Mouse (Mus musculus): ENCODE data around the gene Ino80. TPM values are rescaled to one million over a fixed set of nuclear protein-coding genes. Genes with fewer than 3 reads are reported as not detected.

The Ino80 gene
- polyA plus RNA-seq, 2 experiments = 6.3 to 16.4 TPM

DNA sequence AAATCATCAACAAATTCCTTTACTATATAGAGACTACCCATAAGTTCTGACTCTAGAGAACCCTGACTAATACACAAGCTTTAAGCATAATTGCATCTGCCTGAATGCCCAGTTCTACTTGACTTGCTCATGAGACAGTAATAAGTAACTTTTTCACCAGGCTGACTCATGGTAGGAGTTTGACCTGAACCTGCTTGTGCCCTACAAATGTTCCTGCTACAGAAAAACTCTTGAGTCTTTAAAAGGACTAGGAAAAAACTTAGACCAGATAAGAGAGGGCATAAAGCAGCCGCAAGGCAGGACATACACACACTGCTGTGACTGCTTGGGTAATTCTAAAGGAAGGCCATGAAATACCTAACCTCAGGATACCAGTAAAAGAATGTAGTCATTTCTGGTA, 4.8 kb upstream of the Ino80 start:
- H3K4me1 ChIP-seq (ENCODE audit: control insufficient read depth, insufficient read depth, low read length) = peaks cover 4% of the 10 kb centered on the region
- no peak overlapping the region for H3K9ac ChIP-seq (ENCODE audit: low read depth, low read length, severe bottlenecking)
- H3K9me3 ChIP-seq (ENCODE audit: control insufficient read depth, low read length) = no peaks in the 10 kb centered on the region
- no peaks in the 10 kb centered on the region for H3K36me3 ChIP-seq (ENCODE audit: control insufficient read depth, insufficient read depth, low read length)
- DNase-seq (ENCODE audit: low spot score) (no peak), ATAC-seq (ENCODE audit: low FRiP score, low read depth) (no peak)
- TF ChIP-seq POLR2A (IDR thresholded peaks at IDR 0.05; ENCODE audit: borderline replicate concordance, extremely low read depth, insufficient read depth, insufficient read length) = no peak
- no peak overlapping the region for H3K27ac ChIP-seq (replicated peaks; ENCODE audit: low read depth, low read length)
- no peak overlapping the region for H3K4me3 ChIP-seq (replicated peaks; ENCODE audit: low read length)
- 89% methylated on average over 1 of the region's 1 CpGs for WGBS
- H3K27me3 ChIP-seq (ENCODE audit: control insufficient read depth, insufficient read depth, low read length) = no peaks in the 10 kb centered on the region
- no peak overlapping the region for H3K4me2 ChIP-seq (replicated peaks; ENCODE audit: low read depth, low read length, severe bottlenecking)

- Histone ChIP-seq H3K4me2 (replicated peaks; ENCODE audit: low read depth, low read length, severe bottlenecking) (peak overlapping the region; percentile 54), H3K4me3 (replicated peaks; ENCODE audit: low read length) (peak overlapping the region; percentile 72), H3K4me1 (ENCODE audit: control insufficient read depth, insufficient read depth, low read length) (peaks cover 12% of the 10 kb centered on the region), H3K27me3 (ENCODE audit: control insufficient read depth, insufficient read depth, low read length) (no peaks in the 10 kb centered on the region), H3K27ac (replicated peaks; ENCODE audit: low read depth, low read length) (peak overlapping the region; percentile 99), H3K9ac (ENCODE audit: low read depth, low read length, severe bottlenecking) (peak overlapping the region; percentile 99), H3K9me3 (ENCODE audit: control insufficient read depth, low read length) (no peaks in the 10 kb centered on the region), H3K36me3 (ENCODE audit: control insufficient read depth, insufficient read depth, low read length) (no peaks in the 10 kb centered on the region)
- no peak for TF ChIP-seq POLR2A (IDR thresholded peaks at IDR 0.05; ENCODE audit: borderline replicate concordance, extremely low read depth, insufficient read depth, insufficient read length)
- 12% methylated on average over 9 of the region's 9 CpGs for WGBS
- DNase-seq (ENCODE audit: low spot score) = no peak
- ATAC-seq (ENCODE audit: low FRiP score, low read depth) = no peak
Measured at GRCm38 (mm10) chr2:119478397-119478749, 886 bp upstream of the Ino80 start.

GRCm38 (mm10) chr2:119476621-119477391, 681 bp downstream of the Ino80 start:
- Histone ChIP-seq H3K9ac (ENCODE audit: low read depth, low read length, severe bottlenecking) (peak overlapping the region; percentile 99), H3K4me2 (replicated peaks; ENCODE audit: low read depth, low read length, severe bottlenecking) (peak overlapping the region; percentile 75), H3K9me3 (ENCODE audit: control insufficient read depth, low read length) (no peaks in the 10 kb centered on the region), H3K27ac (replicated peaks; ENCODE audit: low read depth, low read length) (peak overlapping the region; percentile 99), H3K4me1 (ENCODE audit: control insufficient read depth, insufficient read depth, low read length) (peaks cover 12% of the 10 kb centered on the region), H3K36me3 (ENCODE audit: control insufficient read depth, insufficient read depth, low read length) (peaks cover 3% of the 10 kb centered on the region; the same call in 1 of the 2 replicates), H3K27me3 (ENCODE audit: control insufficient read depth, insufficient read depth, low read length) (no peaks in the 10 kb centered on the region), H3K4me3 (replicated peaks; ENCODE audit: low read length) (peak overlapping the region; percentile 72)
- TF ChIP-seq POLR2A (IDR thresholded peaks at IDR 0.05; ENCODE audit: borderline replicate concordance, extremely low read depth, insufficient read depth, insufficient read length) = no peak
- WGBS = under 1% methylated on average over 40 of the region's 44 CpGs
- ATAC-seq (ENCODE audit: low FRiP score, low read depth) (peak; percentile 34), DNase-seq (ENCODE audit: low spot score) (peak; percentile 58)

GRCm38 (mm10) chr2:119476166-119476565, 1.3 kb downstream of the Ino80 start:
- 16% methylated on average over 7 of the region's 7 CpGs for WGBS
- Histone ChIP-seq H3K4me1 (ENCODE audit: control insufficient read depth, insufficient read depth, low read length) (peaks cover 12% of the 10 kb centered on the region), H3K4me3 (replicated peaks; ENCODE audit: low read length) (peak overlapping the region; percentile 72), H3K27ac (replicated peaks; ENCODE audit: low read depth, low read length) (no peak overlapping the region; the same call in 1 of the 2 replicates), H3K27me3 (ENCODE audit: control insufficient read depth, insufficient read depth, low read length) (no peaks in the 10 kb centered on the region), H3K9me3 (ENCODE audit: control insufficient read depth, low read length) (no peaks in the 10 kb centered on the region), H3K4me2 (replicated peaks; ENCODE audit: low read depth, low read length, severe bottlenecking) (peak overlapping the region; percentile 75), H3K9ac (ENCODE audit: low read depth, low read length, severe bottlenecking) (peak overlapping the region; percentile 99), H3K36me3 (ENCODE audit: control insufficient read depth, insufficient read depth, low read length) (peaks cover 3% of the 10 kb centered on the region; the same call in 1 of the 2 replicates)
- no peak for TF ChIP-seq POLR2A (IDR thresholded peaks at IDR 0.05; ENCODE audit: borderline replicate concordance, extremely low read depth, insufficient read depth, insufficient read length)
- DNase-seq (ENCODE audit: low spot score) = no peak
- no peak for ATAC-seq (ENCODE audit: low FRiP score, low read depth)

DNA sequence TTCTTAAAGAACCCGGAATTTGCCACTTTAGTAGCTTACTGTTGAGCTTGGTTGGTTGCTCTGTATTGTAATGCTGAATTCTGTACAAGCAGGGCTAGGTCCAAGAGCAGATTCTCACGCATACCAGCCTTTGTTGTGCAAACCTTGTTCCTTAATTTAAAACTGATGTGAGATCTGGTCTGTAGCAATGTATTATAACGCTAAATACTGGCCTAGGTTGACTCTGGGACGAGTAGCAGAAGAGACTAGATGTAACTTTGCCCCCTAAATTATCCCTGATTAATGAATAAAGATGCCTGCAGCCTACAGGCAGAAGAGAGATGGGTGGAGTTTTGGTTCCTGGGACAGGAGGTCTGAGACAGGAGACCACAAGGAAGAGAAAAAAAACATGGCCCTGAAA, 13.5 kb downstream of the Ino80 start:
- Histone ChIP-seq H3K4me2 (replicated peaks; ENCODE audit: low read depth, low read length, severe bottlenecking) (no peak overlapping the region), H3K9me3 (ENCODE audit: control insufficient read depth, low read length) (no peaks in the 10 kb centered on the region)
- 54% methylated on average over 4 of the region's 4 CpGs for WGBS

More for the DNA sequence above, 13.5 kb downstream of the Ino80 start:
- DNase-seq (ENCODE audit: low spot score) (no peak), ATAC-seq (ENCODE audit: low FRiP score, low read depth) (no peak)
- no peak overlapping the region for H3K27ac ChIP-seq (replicated peaks; ENCODE audit: low read depth, low read length)
- H3K4me1 ChIP-seq (ENCODE audit: control insufficient read depth, insufficient read depth, low read length) = no peaks in the 10 kb centered on the region
- no peak overlapping the region for H3K9ac ChIP-seq (ENCODE audit: low read depth, low read length, severe bottlenecking)
- no peaks in the 10 kb centered on the region; the same call in 1 of the 2 replicates for H3K36me3 ChIP-seq (ENCODE audit: control insufficient read depth, insufficient read depth, low read length)
- no peaks in the 10 kb centered on the region for H3K27me3 ChIP-seq (ENCODE audit: control insufficient read depth, insufficient read depth, low read length)
- H3K4me3 ChIP-seq (replicated peaks; ENCODE audit: low read length) = no peak overlapping the region
- no peak for TF ChIP-seq POLR2A (IDR thresholded peaks at IDR 0.05; ENCODE audit: borderline replicate concordance, extremely low read depth, insufficient read depth, insufficient read length)

Data from limb, embryonic 14.5 days (tissue).